ENCODE assay signal across 8 mouse cellular contexts in genomic region chr8:84978248-84978940, GRCm38 (mm10). TPM values are rescaled to one million over a fixed set of nuclear protein-coding genes. Genes with fewer than 3 reads are reported as not detected.
DNase-seq lines count a peak whose midpoint lies in the region; ATAC-seq and TF ChIP-seq lines count a peak whose summit lies in the region.

Junb (minus strand) TSS chr8:84978718.

- peak within 1 kb of the TSS; percentile 96 for H3K4me2 ChIP-seq in forebrain, embryonic 14.5 days (ENCODE audit: low read length)
- peak within 1 kb of the TSS; percentile 98 for H3K4me2 ChIP-seq in liver, embryonic 16.5 days (ENCODE audit: low read depth, low read length)
- H3K4me2 ChIP-seq in neural tube, embryonic 12.5 days (replicated peaks) = peak within 1 kb of the TSS; percentile 98
- peak within 1 kb of the TSS; percentile 96 for H3K4me2 ChIP-seq in stomach, postnatal 0 days (replicated peaks; ENCODE audit: low read depth)

- peaks cover 33% of the 10 kb centered on the region for H3K4me1 ChIP-seq in forebrain, embryonic 14.5 days (ENCODE audit: control insufficient read depth, insufficient read depth, low read length)
- H3K4me1 ChIP-seq in liver, embryonic 16.5 days (ENCODE audit: control insufficient read depth, low read depth, low read length) = peaks cover 94% of the 10 kb centered on the region
- peaks cover 56% of the 10 kb centered on the region for H3K4me1 ChIP-seq in neural tube, embryonic 12.5 days
- H3K4me1 ChIP-seq in stomach, postnatal 0 days (replicated peaks; ENCODE audit: control insufficient read depth, insufficient read depth) = peaks cover 29% of the 10 kb centered on the region

- peak within 1 kb of the TSS; percentile 68 for H3K9ac ChIP-seq in forebrain, embryonic 14.5 days (ENCODE audit: low read length)
- peak within 1 kb of the TSS; percentile 73 for H3K9ac ChIP-seq in liver, embryonic 16.5 days (ENCODE audit: low read depth, low read length)
- peak within 1 kb of the TSS; percentile 61 for H3K9ac ChIP-seq in neural tube, embryonic 12.5 days
- peak within 1 kb of the TSS; percentile 94 for H3K9ac ChIP-seq in stomach, postnatal 0 days (ENCODE audit: low read length)

- intact Hi-C loops in heart, postnatal 10 days (cut with DNase I) = loop anchor here (5.0 kb wide), 1 partner anchor 316 kb away; the partner anchor contains the start of gene Ier2

- WGBS in forebrain, embryonic 14.5 days = under 1% methylated on average over 63 of the region's 63 CpGs
- under 1% methylated on average over 62 of the region's 63 CpGs for WGBS in large intestine, adult 2 months
- under 1% methylated on average over 63 of the region's 63 CpGs for WGBS in liver, embryonic 16.5 days (ENCODE audit: insufficient replicate concordance)
- WGBS in neural tube, embryonic 12.5 days = under 1% methylated on average over 63 of the region's 63 CpGs
- under 1% methylated on average over 61 of the region's 63 CpGs for WGBS in stomach, postnatal 0 days

- ATAC-seq in CD4-positive, CD25-positive, alpha-beta regulatory T cell, adult 4 months = peak; percentile 38
- ATAC-seq in forebrain, embryonic 14.5 days = peak; percentile 47
- peak; percentile 35 for ATAC-seq in liver, embryonic 16.5 days (ENCODE audit: low read depth)
- peak; percentile 31 for ATAC-seq in neural tube, embryonic 12.5 days (ENCODE audit: low FRiP score, low read depth)
- peak; percentile 50 for ATAC-seq in stomach, postnatal 0 days (ENCODE audit: low FRiP score, low TSS enrichment)

- no peaks in the 10 kb centered on the region for H3K9me3 ChIP-seq in forebrain, embryonic 14.5 days (replicated peaks; ENCODE audit: control insufficient read depth, low read length)
- no peaks in the 10 kb centered on the region for H3K9me3 ChIP-seq in liver, embryonic 16.5 days (replicated peaks; ENCODE audit: control insufficient read depth, low read length)
- no peaks in the 10 kb centered on the region for H3K9me3 ChIP-seq in neural tube, embryonic 12.5 days
- H3K9me3 ChIP-seq in stomach, postnatal 0 days (ENCODE audit: control insufficient read depth, low read length) = no peaks in the 10 kb centered on the region

- H3K27me3 ChIP-seq in forebrain, embryonic 14.5 days (replicated peaks; ENCODE audit: control insufficient read depth, insufficient read depth, low read length) = peaks cover 27% of the 10 kb centered on the region
- peaks cover 9% of the 10 kb centered on the region for H3K27me3 ChIP-seq in liver, embryonic 16.5 days (ENCODE audit: control insufficient read depth, insufficient read depth, low read depth, low read length)
- H3K27me3 ChIP-seq in neural tube, embryonic 12.5 days (replicated peaks) = peaks cover 44% of the 10 kb centered on the region
- H3K27me3 ChIP-seq in stomach, postnatal 0 days (ENCODE audit: control insufficient read depth, insufficient read depth, low read length) = no peaks in the 10 kb centered on the region

- H3K4me3 ChIP-seq in forebrain, embryonic 14.5 days (ENCODE audit: low read depth, low read length) = peak within 1 kb of the TSS; percentile 46
- peak within 1 kb of the TSS; percentile 75 for H3K4me3 ChIP-seq in liver, embryonic 16.5 days (ENCODE audit: low read depth, low read length)
- peak within 1 kb of the TSS; percentile 46 for H3K4me3 ChIP-seq in neural tube, embryonic 12.5 days
- peak within 1 kb of the TSS; percentile 80 for H3K4me3 ChIP-seq in stomach, postnatal 0 days (ENCODE audit: low read depth, low read length)

- TF ChIP-seq EP300 in stomach, postnatal 0 days (optimal IDR thresholded peaks at IDR 0.05) = peak; percentile 74

- H3K36me3 ChIP-seq in forebrain, embryonic 14.5 days (ENCODE audit: control insufficient read depth, insufficient read depth, low read length) = peaks cover 20% of the 10 kb centered on the region
- peaks cover 14% of the 10 kb centered on the region for H3K36me3 ChIP-seq in liver, embryonic 16.5 days (ENCODE audit: control insufficient read depth, insufficient read depth)
- peaks cover 9% of the 10 kb centered on the region for H3K36me3 ChIP-seq in neural tube, embryonic 12.5 days
- no peaks in the 10 kb centered on the region; the same call in 1 of the 2 replicates for H3K36me3 ChIP-seq in stomach, postnatal 0 days (ENCODE audit: control insufficient read depth, insufficient read depth, low read length)

- no peak for TF ChIP-seq CTCF in stomach, postnatal 0 days (IDR thresholded peaks at IDR 0.05; ENCODE audit: low read depth)

- H3K27ac ChIP-seq in forebrain, embryonic 14.5 days (ENCODE audit: low read depth, low read length) = peak within 1 kb of the TSS; percentile 24; the same call in 1 of the 2 replicates
- H3K27ac ChIP-seq in liver, embryonic 16.5 days (ENCODE audit: low read length) = peak within 1 kb of the TSS; percentile 97
- H3K27ac ChIP-seq in neural tube, embryonic 12.5 days = no peak within 1 kb of the TSS; the same call in 1 of the 2 replicates
- peak within 1 kb of the TSS; percentile 98 for H3K27ac ChIP-seq in stomach, postnatal 0 days (replicated peaks)

- peak; percentile 86 for DNase-seq in c-Kit-positive CD71-positive TER-119-negative erythroid progenitor cells, embryonic 14.5 days (ENCODE audit: low read depth)
- DNase-seq in forebrain, embryonic 14.5 days (ENCODE audit: low spot score) = peak; percentile 88
- DNase-seq in heart, postnatal 10 days = peak; percentile 96
- no peak for DNase-seq in large intestine, adult 2 months (ENCODE audit: low read depth, low spot score)
- DNase-seq in stomach, postnatal 0 days (ENCODE audit: low spot score) = peak; percentile 95

RNA-seq across cellular contexts. Expression of gene Junb, which starts in this region (rescaled TPM):
- 10 to 100 TPM; 18.9 to 29.4 TPM for polyA plus RNA-seq in CD4-positive, CD25-positive, alpha-beta regulatory T cell, adult 4 months (2017; shearing (Covaris generic))
- polyA plus RNA-seq in forebrain, embryonic 14.5 days (2014; fragmentation: Nextera tagmentation; extraction: Ambion mirVana) = 5.0 and 6.5 TPM in 2 replicates
- total RNA-seq in heart, postnatal 10 days (2021) = 10 to 100 TPM; 12.6 to 12.7 TPM
- 80.2 and 118 TPM in 2 replicates for polyA plus RNA-seq in large intestine, adult 2 months (2012; rRNA removed)
- polyA plus RNA-seq in liver, embryonic 16.5 days (2015; fragmentation: Nextera tagmentation; extraction: Ambion mirVana) = 10.6 and 16.5 TPM in 2 replicates
- polyA plus RNA-seq in neural tube, embryonic 12.5 days (2016; fragmentation: Nextera tagmentation; extraction: Ambion mirVana) = 9.9 TPM in 2 replicates
- polyA plus RNA-seq in stomach, postnatal 0 days (2015; fragmentation: Nextera tagmentation; extraction: Ambion mirVana) = 88.5 and 95.9 TPM in 2 replicates
